Mouse (Mus musculus): ENCODE data around the gene Cdh12.
"Not testable (repeated sequence)": the region's sequence is repeated elsewhere in the genome, so short reads cannot be mapped to it uniquely, and the experiment has no call there.

Gene Cdh12

DNA sequence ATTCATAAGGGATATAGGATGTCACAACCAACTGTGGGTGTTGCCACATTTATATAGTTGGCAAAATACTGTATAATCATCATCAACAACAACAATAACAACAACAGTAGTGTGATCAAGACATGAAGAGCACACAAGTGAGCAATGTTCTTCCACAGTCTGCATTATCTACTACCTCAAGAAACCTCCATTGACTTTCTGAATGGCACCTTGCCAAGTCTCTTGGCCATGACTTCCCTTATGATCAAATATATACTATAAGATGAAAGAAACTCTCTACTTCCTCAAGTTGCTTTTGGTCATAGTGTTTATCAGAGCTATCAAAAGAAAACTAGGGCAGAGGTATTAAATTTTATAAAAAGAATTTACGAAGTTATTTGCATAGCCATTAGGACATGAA, 820.8 kb downstream of the Cdh12 start:
- no peak for DNase-seq (ENCODE audit: low read depth, low spot score)
- H3K36me3 ChIP-seq (ENCODE audit: control insufficient read depth, insufficient read depth, low read length, poor library complexity, severe bottlenecking): no peaks in the 10 kb centered on the region
- H3K27me3 ChIP-seq (ENCODE audit: control insufficient read depth, insufficient read depth, low read length, poor library complexity, severe bottlenecking): no peaks in the 10 kb centered on the region

DNA sequence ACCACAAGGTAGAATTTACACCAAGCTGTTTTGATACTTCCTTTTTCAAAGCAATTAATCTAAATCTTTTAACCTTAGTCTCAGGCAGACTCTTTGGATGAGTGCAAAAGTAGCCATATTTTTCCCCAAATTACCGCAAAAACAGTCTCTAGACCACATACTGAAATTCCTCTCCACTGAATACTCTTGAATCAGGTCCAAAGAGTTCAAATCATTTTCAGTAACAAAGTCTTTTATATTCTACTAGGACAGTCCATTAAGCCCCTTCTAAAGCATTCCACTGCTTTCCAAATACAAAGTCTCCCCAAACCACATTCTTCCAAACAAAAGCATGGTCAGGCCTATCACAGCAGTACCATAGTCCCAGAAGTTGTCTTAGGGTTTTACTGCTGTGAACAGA, 848.0 kb downstream of the Cdh12 start:
- Histone ChIP-seq H3K27me3 (ENCODE audit: control insufficient read depth, insufficient read depth, low read length, poor library complexity, severe bottlenecking) (no peaks in the 10 kb centered on the region), H3K36me3 (ENCODE audit: control insufficient read depth, insufficient read depth, low read length, poor library complexity, severe bottlenecking) (no peaks in the 10 kb centered on the region)
- no peak for DNase-seq (ENCODE audit: low read depth, low spot score)

DNA sequence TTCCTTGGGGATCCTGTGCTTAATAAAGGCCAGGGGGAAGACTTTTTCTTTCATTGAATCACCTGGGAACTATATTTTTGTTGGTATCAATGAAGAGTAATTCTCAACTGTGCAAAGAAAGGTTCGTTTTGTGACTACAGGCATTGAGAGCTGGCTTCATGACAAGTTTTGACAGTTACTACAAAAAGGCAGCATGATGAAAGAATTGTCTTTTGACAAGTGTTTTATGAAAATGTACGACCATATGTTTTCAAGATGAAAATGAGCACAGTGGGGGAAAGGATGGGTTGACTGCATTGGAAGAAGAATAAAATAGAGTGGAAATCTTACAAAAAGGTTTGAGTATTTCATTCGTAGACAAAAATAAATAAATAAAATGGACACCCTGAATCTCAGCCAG, 866.4 kb downstream of the Cdh12 start:
- no peak for DNase-seq (ENCODE audit: low read depth, low spot score)
- Histone ChIP-seq H3K27me3 (ENCODE audit: control insufficient read depth, insufficient read depth, low read length, poor library complexity, severe bottlenecking) (no peaks in the 10 kb centered on the region), H3K36me3 (ENCODE audit: control insufficient read depth, insufficient read depth, low read length, poor library complexity, severe bottlenecking) (no peaks in the 10 kb centered on the region)

DNA sequence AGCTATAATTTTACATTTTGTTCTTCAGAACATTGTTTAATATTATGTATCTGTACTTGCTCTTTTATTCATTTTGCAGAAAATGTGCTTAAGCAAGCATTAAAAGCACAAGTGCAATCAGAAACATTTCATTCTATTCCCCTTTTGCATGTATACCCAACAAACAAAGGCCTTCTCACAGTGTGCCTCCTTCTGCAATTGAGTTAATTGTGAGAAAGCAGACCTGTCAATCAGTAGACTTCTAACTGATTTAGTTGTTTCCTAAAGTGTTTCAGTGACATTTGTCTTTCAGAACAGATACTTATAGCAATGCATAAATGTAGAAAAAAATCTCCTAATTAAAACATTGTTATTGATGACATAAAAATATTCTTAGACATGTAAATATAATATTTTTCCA, 894.8 kb downstream of the Cdh12 start:
- H3K36me3 ChIP-seq (ENCODE audit: control insufficient read depth, insufficient read depth, low read length, poor library complexity, severe bottlenecking): no peaks in the 10 kb centered on the region
- H3K27me3 ChIP-seq (ENCODE audit: control insufficient read depth, insufficient read depth, low read length, poor library complexity, severe bottlenecking): no peaks in the 10 kb centered on the region
- no peak for DNase-seq (ENCODE audit: low read depth, low spot score)

DNA sequence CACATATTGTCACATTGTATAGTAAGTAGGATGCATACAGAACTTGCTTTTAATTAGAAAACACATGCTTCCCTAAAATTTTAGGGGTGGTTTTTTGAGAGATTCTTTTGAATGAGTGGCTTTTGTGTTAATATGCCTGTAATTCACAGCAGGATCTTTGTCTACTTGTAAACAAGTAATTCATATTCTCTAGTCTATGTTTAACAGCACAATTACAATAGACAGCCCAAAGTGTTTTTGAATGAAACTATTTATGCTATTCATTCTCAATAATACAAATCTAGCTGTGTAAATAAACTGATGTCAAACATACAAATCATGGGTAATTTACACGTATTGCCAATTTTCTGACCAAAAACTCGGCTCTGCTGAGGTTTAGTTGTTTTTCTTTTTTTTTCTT, 895.3 kb downstream of the Cdh12 start:
- no peaks in the 10 kb centered on the region for H3K36me3 ChIP-seq (ENCODE audit: control insufficient read depth, insufficient read depth, low read length, poor library complexity, severe bottlenecking)
- DNase-seq (ENCODE audit: low read depth, low spot score): no peak
- H3K27me3 ChIP-seq (ENCODE audit: control insufficient read depth, insufficient read depth, low read length, poor library complexity, severe bottlenecking): no peaks in the 10 kb centered on the region

DNA sequence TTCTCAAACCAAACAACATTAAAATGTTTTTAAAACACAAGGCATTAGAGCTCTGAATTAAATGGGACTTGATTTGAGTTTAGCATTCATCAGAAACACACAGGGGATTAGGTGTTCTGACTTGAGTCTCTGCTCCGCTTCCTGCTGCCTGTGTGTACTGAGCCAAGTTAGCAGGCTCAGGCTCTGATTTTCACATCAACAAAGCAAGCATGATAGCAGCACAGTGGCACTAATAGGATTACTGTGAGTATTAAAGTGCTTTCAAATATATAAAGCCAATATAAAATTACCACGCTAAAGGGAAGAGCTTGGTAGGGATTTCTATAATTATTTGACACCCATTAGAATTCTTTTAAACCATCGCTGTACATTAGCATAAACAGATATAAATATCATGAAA, 895.7 kb downstream of the Cdh12 start:
- DNase-seq (ENCODE audit: low read depth, low spot score): no peak
- H3K27me3 ChIP-seq (ENCODE audit: control insufficient read depth, insufficient read depth, low read length, poor library complexity, severe bottlenecking): no peaks in the 10 kb centered on the region

DNA sequence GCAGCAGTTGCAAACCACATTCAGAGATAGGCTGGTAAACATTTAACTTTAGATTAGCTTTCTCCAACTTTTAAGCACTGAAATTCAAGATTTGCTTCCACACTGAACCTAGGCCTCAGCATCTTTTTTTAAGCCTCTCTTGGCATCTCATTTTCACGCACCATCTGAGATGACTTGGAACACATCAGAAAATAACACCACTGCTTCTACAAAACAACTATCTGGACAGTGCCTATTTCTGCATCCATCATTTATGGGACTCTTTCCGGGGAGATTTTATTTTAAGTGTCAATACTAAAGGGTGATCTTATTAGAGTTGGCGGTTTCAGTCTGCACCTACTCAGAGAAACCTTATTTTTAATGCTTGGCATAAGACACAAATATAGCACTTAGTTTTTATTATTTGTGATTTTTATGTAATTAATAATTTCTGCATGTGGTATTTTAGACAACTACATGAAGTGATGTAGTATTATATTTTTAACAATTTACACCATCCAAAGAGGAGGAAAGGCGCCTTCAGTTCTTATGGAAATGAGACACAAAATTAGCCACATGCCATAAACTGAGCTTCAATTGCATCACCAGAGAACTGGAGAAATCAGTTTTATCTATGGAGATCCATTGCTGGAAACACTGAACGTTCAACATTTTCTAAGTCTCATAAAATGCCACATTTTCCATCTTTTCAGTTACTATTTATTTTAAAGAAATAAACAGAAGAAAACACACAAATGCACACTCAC, 906.5 kb downstream of the Cdh12 start:
- no peak for DNase-seq (ENCODE audit: low read depth, low spot score)
- H3K27me3 ChIP-seq (ENCODE audit: control insufficient read depth, insufficient read depth, low read length, poor library complexity, severe bottlenecking): no peaks in the 10 kb centered on the region

More for the DNA sequence above, 895.7 kb downstream of the Cdh12 start:
- no peaks in the 10 kb centered on the region for H3K36me3 ChIP-seq (ENCODE audit: control insufficient read depth, insufficient read depth, low read length, poor library complexity, severe bottlenecking)

DNA sequence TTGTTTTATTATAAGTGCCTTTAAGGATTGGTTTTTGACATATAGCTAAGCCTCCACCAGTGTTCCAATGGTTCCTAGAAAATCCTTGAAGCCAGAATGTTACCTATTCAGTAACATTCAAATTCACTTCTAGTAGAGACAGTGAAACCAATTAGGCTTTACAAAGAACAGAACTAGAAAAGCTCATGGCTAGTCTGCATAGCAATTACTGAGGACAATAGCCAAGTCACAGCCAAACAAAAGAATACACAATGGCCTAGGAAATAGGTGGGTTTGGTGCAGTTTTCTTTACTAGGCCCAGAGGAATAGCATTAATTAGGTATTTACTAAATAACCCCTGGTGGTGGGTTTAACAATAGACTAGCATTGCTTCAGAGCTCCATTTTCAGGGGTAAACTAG, 917.3 kb downstream of the Cdh12 start:
- DNase-seq (ENCODE audit: low read depth, low spot score): no peak
- H3K36me3 ChIP-seq (ENCODE audit: control insufficient read depth, insufficient read depth, low read length, poor library complexity, severe bottlenecking): no peaks in the 10 kb centered on the region
- no peaks in the 10 kb centered on the region for H3K27me3 ChIP-seq (ENCODE audit: control insufficient read depth, insufficient read depth, low read length, poor library complexity, severe bottlenecking)

More for the DNA sequence above, 906.5 kb downstream of the Cdh12 start:
- H3K36me3 ChIP-seq (ENCODE audit: control insufficient read depth, insufficient read depth, low read length, poor library complexity, severe bottlenecking): no peaks in the 10 kb centered on the region

DNA sequence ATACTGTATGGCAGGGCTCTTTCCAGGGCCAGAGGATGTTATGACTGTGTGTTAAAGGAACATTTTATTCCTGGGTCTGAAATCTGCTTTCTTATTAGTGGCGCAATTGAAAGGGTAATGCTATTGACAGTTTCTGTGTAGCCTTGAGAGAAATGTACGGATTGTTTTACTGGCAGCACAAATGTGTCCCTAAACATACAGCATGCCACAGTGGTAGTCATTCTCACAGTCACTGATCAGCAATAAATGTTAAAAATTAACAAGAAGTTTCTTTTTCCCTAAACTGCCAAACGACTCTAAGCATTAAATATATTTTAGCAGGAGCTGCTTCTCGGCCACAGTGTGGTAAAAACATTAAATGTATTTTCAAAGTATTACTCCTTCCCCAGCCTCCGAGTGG, 926.4 kb downstream of the Cdh12 start:
- H3K27me3 ChIP-seq (ENCODE audit: control insufficient read depth, insufficient read depth, low read length, poor library complexity, severe bottlenecking): no peaks in the 10 kb centered on the region

DNA sequence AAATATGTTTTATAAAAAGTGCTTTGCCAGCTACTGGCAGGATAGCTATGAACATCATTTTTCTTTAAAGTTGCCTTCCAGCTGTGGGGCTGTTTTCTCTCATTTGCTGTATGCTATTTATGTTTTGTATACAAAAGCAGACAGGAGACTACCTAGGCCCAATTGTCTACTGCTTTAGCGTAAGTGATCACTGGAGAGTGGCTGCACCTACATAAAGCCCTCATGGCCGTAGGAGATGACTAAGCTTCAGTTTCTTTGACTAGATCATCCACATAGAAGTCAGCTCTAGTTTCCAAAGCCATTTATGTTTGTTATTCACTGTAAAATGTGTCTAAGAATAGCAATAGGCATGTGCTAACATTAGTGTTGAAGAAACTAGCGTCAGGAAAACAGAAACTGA, 926.8 kb downstream of the Cdh12 start:
- no peaks in the 10 kb centered on the region for H3K36me3 ChIP-seq (ENCODE audit: control insufficient read depth, insufficient read depth, low read length, poor library complexity, severe bottlenecking)
- H3K27me3 ChIP-seq (ENCODE audit: control insufficient read depth, insufficient read depth, low read length, poor library complexity, severe bottlenecking): no peaks in the 10 kb centered on the region
- no peak for DNase-seq (ENCODE audit: low read depth, low spot score)

More for the DNA sequence above, 926.4 kb downstream of the Cdh12 start:
- no peak for DNase-seq (ENCODE audit: low read depth, low spot score)
- H3K36me3 ChIP-seq (ENCODE audit: control insufficient read depth, insufficient read depth, low read length, poor library complexity, severe bottlenecking): no peaks in the 10 kb centered on the region

DNA sequence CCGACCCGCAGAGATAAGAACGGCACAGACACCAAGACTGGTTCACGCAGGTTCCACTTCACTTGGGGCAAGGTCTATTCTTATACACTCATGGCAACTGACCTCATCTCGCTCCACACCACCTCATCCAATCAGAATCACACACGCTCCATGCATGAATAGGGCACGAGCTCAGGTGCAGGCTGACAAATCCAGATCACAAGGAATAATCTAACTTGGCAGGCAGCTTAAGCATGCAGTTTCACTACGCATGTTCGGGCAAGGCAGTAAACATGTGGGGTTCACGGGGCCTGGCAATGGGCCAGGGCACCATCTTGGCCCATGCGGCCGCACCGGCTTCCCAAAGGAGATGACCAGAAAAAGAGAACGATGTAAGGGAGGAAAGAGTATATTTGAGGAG, 942.4 kb downstream of the Cdh12 start:
- not testable (repeated sequence) for H3K27me3 ChIP-seq (ENCODE audit: control insufficient read depth, insufficient read depth, low read length, poor library complexity, severe bottlenecking); H3K36me3 ChIP-seq (ENCODE audit: control insufficient read depth, insufficient read depth, low read length, poor library complexity, severe bottlenecking); DNase-seq (ENCODE audit: low read depth, low spot score)

DNA sequence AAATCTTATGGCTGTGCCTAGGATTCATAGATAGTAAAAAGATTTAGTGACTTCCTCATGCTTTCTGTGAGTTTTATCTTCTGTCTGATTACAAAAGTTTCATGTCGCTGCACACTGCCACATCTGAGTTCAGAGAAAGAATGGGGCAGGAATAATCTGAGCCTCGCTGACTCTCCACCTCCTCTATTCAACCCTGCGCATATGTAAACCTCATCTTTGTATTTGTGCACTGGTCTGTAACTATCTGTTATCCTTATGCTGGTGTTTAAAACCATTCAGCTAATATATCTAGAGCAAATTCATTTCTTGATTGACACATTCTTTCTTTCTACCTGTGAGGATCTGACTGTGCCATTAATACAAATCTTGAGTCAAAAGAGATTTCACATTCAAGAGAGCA, 944.0 kb downstream of the Cdh12 start:
- no peaks in the 10 kb centered on the region for H3K36me3 ChIP-seq (ENCODE audit: control insufficient read depth, insufficient read depth, low read length, poor library complexity, severe bottlenecking)
- no peak for DNase-seq (ENCODE audit: low read depth, low spot score)
- no peaks in the 10 kb centered on the region for H3K27me3 ChIP-seq (ENCODE audit: control insufficient read depth, insufficient read depth, low read length, poor library complexity, severe bottlenecking)

DNA sequence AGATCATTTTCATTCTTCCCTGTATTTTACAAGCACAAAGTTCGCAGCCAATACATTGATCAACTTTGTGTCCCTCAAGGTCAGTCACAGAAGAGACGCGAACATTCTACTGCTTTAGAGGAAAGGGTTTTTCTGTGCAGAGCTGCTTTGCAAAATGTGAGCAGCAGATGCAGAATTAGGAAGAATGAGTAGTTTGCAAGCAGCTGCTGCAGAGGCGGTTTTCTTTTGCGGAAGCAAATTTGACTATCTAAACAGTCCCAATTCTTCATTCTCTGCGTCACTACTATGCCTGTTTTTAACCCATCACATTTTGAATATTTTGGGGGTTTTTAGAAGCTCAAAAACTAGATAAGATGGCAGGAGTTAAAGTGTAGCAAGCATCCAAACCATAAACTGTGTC, 956.1 kb downstream of the Cdh12 start:
- H3K27me3 ChIP-seq (ENCODE audit: control insufficient read depth, insufficient read depth, low read length, poor library complexity, severe bottlenecking): no peaks in the 10 kb centered on the region
- no peak for DNase-seq (ENCODE audit: low read depth, low spot score)

DNA sequence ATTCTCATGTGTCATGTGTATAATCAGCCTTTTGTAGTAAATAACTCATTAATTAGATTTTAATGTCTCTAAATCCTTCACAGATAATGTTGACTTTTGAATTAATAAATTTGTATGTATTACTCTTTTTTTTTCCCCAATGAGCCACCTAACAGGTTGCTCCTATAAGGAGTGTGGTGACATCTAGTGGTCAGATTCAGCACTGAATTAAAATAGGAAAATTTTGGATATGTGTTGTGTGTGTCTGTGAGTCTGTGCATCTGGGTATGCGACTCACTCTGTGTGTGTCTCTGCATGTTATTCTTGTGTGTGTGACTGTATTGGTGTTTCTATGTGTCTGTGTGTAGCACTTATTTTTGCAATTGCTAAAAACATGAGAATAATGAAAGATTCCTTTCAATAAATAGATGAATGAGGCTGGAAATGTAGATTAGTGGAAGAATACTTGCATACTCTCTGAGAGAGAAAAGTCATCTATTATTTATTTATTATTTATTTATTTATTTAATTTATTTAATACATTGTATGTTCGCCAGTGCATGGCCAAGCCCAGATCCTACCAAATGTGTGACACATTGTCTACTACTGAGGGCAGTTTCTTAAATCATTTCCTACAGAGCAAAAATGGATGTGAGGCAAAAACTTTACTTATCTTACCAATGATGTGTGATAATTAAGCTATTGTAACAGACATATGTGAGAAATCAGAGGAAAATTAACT, 958.4 kb downstream of the Cdh12 start:
- DNase-seq (ENCODE audit: low read depth, low spot score): no peak
- Histone ChIP-seq H3K27me3 (ENCODE audit: control insufficient read depth, insufficient read depth, low read length, poor library complexity, severe bottlenecking) (no peaks in the 10 kb centered on the region), H3K36me3 (ENCODE audit: control insufficient read depth, insufficient read depth, low read length, poor library complexity, severe bottlenecking) (no peaks in the 10 kb centered on the region)

More for the DNA sequence above, 956.1 kb downstream of the Cdh12 start:
- H3K36me3 ChIP-seq (ENCODE audit: control insufficient read depth, insufficient read depth, low read length, poor library complexity, severe bottlenecking): no peaks in the 10 kb centered on the region

DNA sequence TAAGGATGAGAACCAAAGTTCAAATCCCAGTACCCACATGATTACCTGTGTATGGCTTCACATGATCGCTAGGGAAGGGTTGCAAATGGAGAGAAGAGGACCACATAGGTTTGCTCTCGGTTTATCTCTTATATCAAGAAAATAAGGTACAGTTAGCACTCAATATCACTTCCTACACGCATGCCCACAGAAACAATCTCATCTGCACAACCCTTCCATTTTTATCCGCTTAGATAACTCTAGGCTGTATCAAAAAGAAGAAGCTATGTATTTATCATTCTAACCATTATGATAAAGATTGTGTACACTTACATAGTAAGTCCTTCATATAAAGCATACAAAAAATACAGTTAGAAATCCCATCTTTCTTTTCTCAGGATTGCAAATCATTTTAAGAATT, 988.3 kb downstream of the Cdh12 start:
- no peak for DNase-seq (ENCODE audit: low read depth, low spot score)

More for the DNA sequence above, 988.3 kb downstream of the Cdh12 start:
- no peaks in the 10 kb centered on the region for H3K36me3 ChIP-seq (ENCODE audit: control insufficient read depth, insufficient read depth, low read length, poor library complexity, severe bottlenecking)
- H3K27me3 ChIP-seq (ENCODE audit: control insufficient read depth, insufficient read depth, low read length, poor library complexity, severe bottlenecking): no peaks in the 10 kb centered on the region

All from splenic B cell, adult 2 months (primary cell).